Mouse (Mus musculus) layer of hippocampus, adult 9-11 months (tissue): ENCODE data around the gene Tmem39a.
A peak's percentile ranks its signal among the peaks of the same experiment; 100 is the strongest.

Experiments
- DNase-seq: peaks from one replicate; pipeline ENCODE4 v3.0.0; 2022

Tmem39a gene

DNA sequence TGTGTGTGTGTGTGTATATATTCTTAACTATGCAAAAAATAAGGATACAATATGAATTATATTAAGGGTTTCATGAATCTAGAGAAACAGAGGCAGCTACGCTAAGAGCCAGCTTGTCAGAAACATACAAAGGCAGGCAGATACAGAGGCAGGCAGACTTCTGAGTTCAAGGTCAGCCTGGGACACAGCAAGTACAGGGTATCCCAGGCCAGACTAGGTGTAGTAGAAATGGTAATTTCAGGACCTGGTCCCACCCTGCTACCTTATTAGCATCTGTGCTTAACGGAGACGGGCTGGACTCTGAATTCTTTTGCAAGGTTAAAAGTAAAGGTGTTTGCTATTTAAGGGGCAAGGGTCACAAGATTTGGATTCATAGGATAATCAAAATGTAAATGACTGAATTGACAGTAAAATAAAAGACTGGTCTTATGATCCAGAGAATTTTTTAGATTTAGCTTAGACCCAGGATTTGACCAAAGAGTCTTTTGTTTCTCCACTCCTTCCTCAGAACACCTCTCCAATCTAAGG lies at the start of gene Tmem39a:
Gene Tmem39a (plus strand): TSS at position 478 of the 528 bp plus-strand sequence.
- DNase-seq: no peak

DNA sequence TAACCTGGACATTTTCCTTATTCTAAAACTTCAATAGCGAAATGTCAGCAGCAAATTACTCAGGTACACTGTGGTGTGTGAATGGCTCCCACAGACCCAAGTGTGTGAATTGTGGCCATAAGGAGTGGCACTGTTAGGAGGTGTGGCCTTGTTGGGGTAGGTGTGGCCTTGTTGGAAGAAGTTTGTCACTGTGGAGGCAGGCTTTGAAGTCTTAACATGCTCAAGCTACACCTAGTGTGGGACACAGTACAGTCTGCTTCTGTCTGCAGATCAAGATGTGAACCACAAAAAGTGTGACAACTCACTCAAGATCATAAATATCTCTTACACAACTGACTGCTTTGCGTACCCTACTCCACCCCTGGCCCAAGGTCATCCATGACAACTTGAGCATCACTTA lies 47.7 kb upstream of the Tmem39a start:
- DNase-seq: no peak

- DNase-seq: no peak
Observed at GRCm38 (mm10) chr16:38519140-38519539, 39.4 kb upstream of the Tmem39a start.

GRCm38 (mm10) chr16:38521211-38521987 lies 37.1 kb upstream of the Tmem39a start:
- DNase-seq: no peak

DNA sequence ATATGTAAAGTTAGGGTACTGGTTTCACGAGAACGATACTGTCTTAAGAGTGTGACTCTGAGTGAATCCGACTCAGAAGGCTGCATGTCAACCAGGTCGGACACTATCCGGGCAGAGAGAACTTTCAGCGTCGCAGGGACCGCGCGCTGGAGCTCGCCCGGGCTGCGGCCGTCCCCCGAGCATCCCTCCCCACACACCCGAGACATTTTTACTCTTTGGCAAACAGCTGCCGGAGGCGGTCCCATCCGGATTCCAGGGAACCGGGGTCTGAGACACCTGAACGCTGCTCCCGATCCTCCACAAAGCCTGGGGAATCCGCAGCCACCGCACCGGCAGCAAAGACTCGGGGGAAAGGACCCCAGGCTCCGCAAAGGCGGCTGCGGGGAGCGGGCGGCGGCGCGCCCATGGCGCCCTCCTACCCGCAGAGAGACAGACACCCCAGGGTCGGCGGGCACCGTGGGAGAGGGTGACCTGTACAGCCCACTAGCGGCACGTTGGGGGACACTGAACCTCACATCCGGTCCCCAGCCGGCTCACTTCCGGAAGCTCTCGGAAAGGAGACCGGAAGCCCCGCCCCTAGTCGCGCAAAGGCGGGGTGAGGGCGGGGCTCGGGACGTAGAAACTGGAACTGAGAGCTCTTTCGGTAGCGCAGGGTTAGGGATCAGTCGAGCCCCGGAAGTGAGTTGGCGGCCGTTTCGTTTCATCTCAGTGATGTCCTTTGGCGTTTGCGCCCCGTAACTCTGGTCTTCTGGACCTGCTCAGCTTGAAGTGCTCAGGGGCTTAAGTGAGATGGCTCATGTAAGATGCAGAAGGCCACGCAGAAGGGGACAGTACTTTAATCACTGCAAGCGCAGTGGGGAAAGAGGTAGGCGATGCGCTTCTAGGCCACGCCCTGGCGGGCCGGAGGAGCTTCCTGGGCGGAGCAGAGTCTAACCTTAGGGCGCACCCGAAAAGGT lies 36.1 kb upstream of the Tmem39a start, which contains the start of gene Timmdc1:
Gene Timmdc1 (minus strand): TSS at position 535 of the 956 bp plus-strand sequence.
- DNase-seq: peak; percentile 97

DNA sequence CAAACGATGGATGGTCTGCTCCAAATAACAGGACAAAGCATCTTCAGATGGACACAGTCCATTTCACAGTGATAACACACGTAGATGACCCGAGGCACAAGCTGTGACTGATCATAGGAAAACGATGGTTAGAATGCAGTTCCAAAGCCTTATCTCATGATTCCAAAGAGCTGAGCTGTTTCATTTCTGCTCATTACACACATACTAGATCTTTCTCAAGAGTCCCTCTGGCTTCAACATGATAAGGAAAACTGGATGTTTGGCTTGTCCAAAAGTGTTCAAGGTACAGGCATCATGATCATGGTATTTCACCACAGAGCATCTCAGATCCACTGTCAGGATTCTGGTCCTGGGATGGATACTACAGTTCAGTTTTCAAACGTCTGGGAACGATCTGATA lies 32.2 kb upstream of the Tmem39a start:
- no peak for DNase-seq

DNA sequence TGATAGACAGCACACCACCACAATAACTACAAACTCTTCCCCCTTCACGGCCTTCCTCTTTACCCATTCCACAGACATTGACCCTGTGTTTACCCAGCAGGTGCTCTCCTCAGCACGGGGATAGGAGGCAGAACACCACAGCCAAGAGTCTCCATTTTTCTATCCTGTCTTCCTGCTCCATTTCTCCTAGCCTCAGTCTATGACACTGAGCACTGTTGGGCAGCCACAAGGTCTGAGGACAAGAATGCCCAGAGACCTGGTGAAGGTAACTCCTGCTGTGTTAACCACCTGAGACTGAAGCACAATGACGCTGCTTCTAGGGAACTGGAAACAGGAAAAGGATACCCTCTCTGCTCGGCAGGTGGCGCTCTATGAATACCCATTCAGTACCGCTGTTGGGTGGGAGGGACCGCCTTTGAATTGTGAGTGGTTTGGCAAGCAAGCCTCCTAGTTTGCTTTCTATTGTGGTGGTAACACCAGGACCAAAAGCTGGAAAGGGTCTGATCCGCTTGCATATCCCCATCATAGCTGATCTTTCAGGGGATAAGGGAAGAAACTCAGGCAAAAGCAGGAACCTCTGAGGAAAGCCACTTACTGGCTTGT lies 21.9 kb upstream of the Tmem39a start:
- peak; percentile 75 for DNase-seq

GRCm38 (mm10) chr16:38538716-38539380 lies 19.6 kb upstream of the Tmem39a start:
- no peak for DNase-seq

- no peak for DNase-seq
Observed at GRCm38 (mm10) chr16:38548000-38548399, 10.5 kb upstream of the Tmem39a start.

GRCm38 (mm10) chr16:38549479-38550396 lies 8.8 kb upstream of the Tmem39a start, which contains the start of gene Poglut1:
TSS of gene Poglut1 (minus strand) at chr16:38550258.
- peak; percentile 83 for DNase-seq

DNA sequence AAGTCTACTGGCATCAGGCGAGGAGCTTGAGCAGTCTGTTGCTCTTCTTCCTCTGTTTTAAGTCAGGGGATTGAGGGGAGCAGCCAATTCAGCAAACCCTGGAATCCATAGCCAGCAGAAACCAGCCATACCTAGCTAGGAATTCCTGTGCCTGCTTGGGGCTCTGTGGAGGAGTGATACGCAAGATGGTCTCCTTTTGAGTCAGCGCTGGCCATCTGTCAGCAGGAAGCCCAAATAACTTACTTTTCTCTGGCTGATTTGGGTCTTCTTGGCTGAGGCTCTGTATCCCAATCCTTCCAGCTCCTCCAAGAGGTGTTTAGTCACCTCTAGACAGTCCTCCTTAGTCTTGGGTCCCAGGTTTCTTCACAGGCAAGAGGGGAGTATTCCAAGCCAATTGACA lies 2.5 kb upstream of the Tmem39a start:
- peak; percentile 33 for DNase-seq

DNA sequence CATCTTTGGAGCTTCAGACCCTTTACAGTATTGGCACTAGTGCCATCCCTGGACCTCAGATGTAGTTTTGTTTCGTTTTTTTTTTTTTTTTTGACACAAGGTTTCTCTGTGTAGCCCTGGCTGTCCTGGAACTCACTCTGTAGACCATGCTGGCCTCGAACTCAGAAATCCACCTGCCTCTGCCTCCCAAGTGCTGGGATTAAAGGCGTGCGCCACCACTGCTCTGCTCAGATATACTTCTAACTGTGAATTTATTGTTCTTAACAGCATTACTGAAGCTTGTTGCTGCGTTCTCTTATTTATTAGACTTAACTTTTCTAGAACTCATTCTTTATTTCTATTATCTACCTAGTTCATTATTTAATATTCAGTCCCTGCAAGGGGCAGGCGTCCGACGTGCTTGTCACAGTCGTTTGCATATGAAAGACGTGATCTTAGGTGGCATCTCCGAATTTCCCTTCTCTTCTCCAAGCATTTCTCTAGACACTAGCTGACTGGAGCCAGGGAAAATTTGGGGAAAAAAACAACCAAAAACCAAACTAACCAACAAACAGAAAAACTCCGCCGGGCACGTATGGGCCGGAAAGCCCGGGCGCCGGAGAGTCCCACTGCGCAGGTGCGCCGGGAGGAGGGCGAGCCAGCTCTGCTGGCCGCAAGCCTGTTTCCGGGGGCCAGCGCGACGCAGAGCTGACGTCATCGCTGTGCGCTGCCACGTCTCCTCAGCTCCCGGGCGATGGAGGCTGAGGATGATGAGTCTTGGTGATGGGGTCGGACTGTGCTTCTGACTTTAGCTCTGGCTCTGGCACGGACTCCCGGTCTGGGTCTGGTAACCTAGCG lies 3.9 kb downstream of the Tmem39a start:
- DNase-seq: peak; percentile 93

- no peak for DNase-seq
Observed at GRCm38 (mm10) chr16:38562968-38563327, 4.5 kb downstream of the Tmem39a start.

- DNase-seq: no peak
Observed at GRCm38 (mm10) chr16:38563516-38563915, 5.0 kb downstream of the Tmem39a start.

DNA sequence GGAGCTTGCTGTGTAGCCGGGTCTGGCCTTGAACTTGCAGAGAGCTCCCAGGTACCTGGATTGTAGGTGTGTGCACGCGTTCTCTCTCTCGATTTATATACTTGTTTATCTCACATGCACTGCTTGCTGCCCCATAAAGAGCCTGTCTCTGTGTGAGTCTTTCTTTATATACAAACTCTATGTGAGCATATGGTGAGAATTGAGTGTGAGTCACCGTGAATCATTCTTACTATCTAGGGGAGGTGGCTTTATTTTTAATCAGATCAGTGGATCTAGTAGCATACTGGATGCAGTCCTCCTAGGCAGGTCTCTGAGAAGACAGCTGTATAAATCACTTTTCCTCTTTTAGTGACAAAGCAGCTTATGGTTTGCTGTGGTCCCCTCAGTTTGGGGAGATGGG lies 9.7 kb downstream of the Tmem39a start:
- no peak for DNase-seq

GRCm38 (mm10) chr16:38571481-38571880 lies 13.0 kb downstream of the Tmem39a start:
- no peak for DNase-seq

- no peak for DNase-seq
Observed at GRCm38 (mm10) chr16:38584761-38585160, 26.3 kb downstream of the Tmem39a start.

- DNase-seq: no peak
Observed at GRCm38 (mm10) chr16:38585186-38585585, 26.7 kb downstream of the Tmem39a start.

- DNase-seq: no peak
Observed at GRCm38 (mm10) chr16:38587163-38587562, 28.7 kb downstream of the Tmem39a start.

- no peak for DNase-seq
Observed at GRCm38 (mm10) chr16:38587572-38587971, 29.1 kb downstream of the Tmem39a start.
